Mouse (Mus musculus): ENCODE results near the gene Ephb4. TPM values are rescaled to one million over a fixed set of nuclear protein-coding genes. Genes with fewer than 3 reads are reported as not detected.

Gene Ephb4
- polyA plus RNA-seq, 1 experiment: not detected

GRCm38 (mm10) chr5:137394456-137394855 is 44.5 kb downstream of the Ephb4 start:
- H3K4me1 ChIP-seq (ENCODE audit: control insufficient read depth, insufficient read depth, low read length): no peaks in the 10 kb centered on the region

GRCm38 (mm10) chr5:137404081-137404480 is 54.2 kb downstream of the Ephb4 start:
- TF ChIP-seq CTCF (IDR thresholded peaks at IDR 0.05; ENCODE audit: insufficient read depth, low read depth, low read length) (no peak), POLR2A (IDR thresholded peaks at IDR 0.05; ENCODE audit: insufficient read depth, low read depth, low read length) (no peak)
- Histone ChIP-seq H3K4me1 (ENCODE audit: control insufficient read depth, insufficient read depth, low read length) (peaks cover 9% of the 10 kb centered on the region), H3K4me3 (ENCODE audit: insufficient read depth, low read depth, low read length) (no peak overlapping the region), H3K27ac (ENCODE audit: insufficient read depth, low read depth, low read length) (no peak overlapping the region)
- 86% methylated on average over 2 of the region's 2 CpGs for WGBS

More at GRCm38 (mm10) chr5:137394456-137394855, 44.5 kb downstream of the Ephb4 start:
- 47% methylated on average over 7 of the region's 7 CpGs for WGBS
- no peak overlapping the region for H3K27ac ChIP-seq (ENCODE audit: insufficient read depth, low read depth, low read length)
- H3K4me3 ChIP-seq (ENCODE audit: insufficient read depth, low read depth, low read length): no peak overlapping the region
- TF ChIP-seq CTCF (IDR thresholded peaks at IDR 0.05; ENCODE audit: insufficient read depth, low read depth, low read length) (no peak), POLR2A (IDR thresholded peaks at IDR 0.05; ENCODE audit: insufficient read depth, low read depth, low read length) (no peak)

GRCm38 (mm10) chr5:137409451-137409850 is 59.5 kb downstream of the Ephb4 start:
- 63% methylated on average over 6 of the region's 6 CpGs for WGBS
- Histone ChIP-seq H3K4me3 (ENCODE audit: insufficient read depth, low read depth, low read length) (no peak overlapping the region), H3K27ac (ENCODE audit: insufficient read depth, low read depth, low read length) (no peak overlapping the region), H3K4me1 (ENCODE audit: control insufficient read depth, insufficient read depth, low read length) (peaks cover 9% of the 10 kb centered on the region)
- TF ChIP-seq CTCF (IDR thresholded peaks at IDR 0.05; ENCODE audit: insufficient read depth, low read depth, low read length) (no peak), POLR2A (IDR thresholded peaks at IDR 0.05; ENCODE audit: insufficient read depth, low read depth, low read length) (no peak)

- WGBS: 69% methylated on average over 3 of the region's 3 CpGs
- Histone ChIP-seq H3K4me3 (ENCODE audit: insufficient read depth, low read depth, low read length) (no peak overlapping the region), H3K4me1 (ENCODE audit: control insufficient read depth, insufficient read depth, low read length) (peaks cover 9% of the 10 kb centered on the region), H3K27ac (ENCODE audit: insufficient read depth, low read depth, low read length) (no peak overlapping the region)
- no peak for TF ChIP-seq POLR2A (IDR thresholded peaks at IDR 0.05; ENCODE audit: insufficient read depth, low read depth, low read length)
- TF ChIP-seq CTCF (IDR thresholded peaks at IDR 0.05; ENCODE audit: insufficient read depth, low read depth, low read length): no peak
Measured at GRCm38 (mm10) chr5:137410066-137410465, 60.2 kb downstream of the Ephb4 start.

GRCm38 (mm10) chr5:137410549-137410948 is 60.6 kb downstream of the Ephb4 start:
- H3K27ac ChIP-seq (ENCODE audit: insufficient read depth, low read depth, low read length): no peak overlapping the region
- 99% methylated on average over 3 of the region's 3 CpGs for WGBS

GRCm38 (mm10) chr5:137411235-137411634 is 61.3 kb downstream of the Ephb4 start:
- no peak overlapping the region for H3K27ac ChIP-seq (ENCODE audit: insufficient read depth, low read depth, low read length)

More at GRCm38 (mm10) chr5:137410549-137410948, 60.6 kb downstream of the Ephb4 start:
- no peak for TF ChIP-seq POLR2A (IDR thresholded peaks at IDR 0.05; ENCODE audit: insufficient read depth, low read depth, low read length)
- no peak for TF ChIP-seq CTCF (IDR thresholded peaks at IDR 0.05; ENCODE audit: insufficient read depth, low read depth, low read length)
- Histone ChIP-seq H3K4me3 (ENCODE audit: insufficient read depth, low read depth, low read length) (no peak overlapping the region), H3K4me1 (ENCODE audit: control insufficient read depth, insufficient read depth, low read length) (peaks cover 9% of the 10 kb centered on the region)

GRCm38 (mm10) chr5:137414253-137414652 is 64.3 kb downstream of the Ephb4 start:
- no peak overlapping the region for H3K4me3 ChIP-seq (ENCODE audit: insufficient read depth, low read depth, low read length)
- TF ChIP-seq POLR2A (IDR thresholded peaks at IDR 0.05; ENCODE audit: insufficient read depth, low read depth, low read length) (no peak), CTCF (IDR thresholded peaks at IDR 0.05; ENCODE audit: insufficient read depth, low read depth, low read length) (no peak)
- H3K4me1 ChIP-seq (ENCODE audit: control insufficient read depth, insufficient read depth, low read length): no peaks in the 10 kb centered on the region
- no peak overlapping the region for H3K27ac ChIP-seq (ENCODE audit: insufficient read depth, low read depth, low read length)
- WGBS: 71% methylated on average over 5 of the region's 5 CpGs

More at GRCm38 (mm10) chr5:137411235-137411634, 61.3 kb downstream of the Ephb4 start:
- Histone ChIP-seq H3K4me3 (ENCODE audit: insufficient read depth, low read depth, low read length) (no peak overlapping the region), H3K4me1 (ENCODE audit: control insufficient read depth, insufficient read depth, low read length) (peaks cover 9% of the 10 kb centered on the region)
- 82% methylated on average over 8 of the region's 8 CpGs for WGBS
- TF ChIP-seq CTCF (IDR thresholded peaks at IDR 0.05; ENCODE audit: insufficient read depth, low read depth, low read length) (no peak), POLR2A (IDR thresholded peaks at IDR 0.05; ENCODE audit: insufficient read depth, low read depth, low read length) (no peak)

- H3K27ac ChIP-seq (ENCODE audit: insufficient read depth, low read depth, low read length): no peak overlapping the region
- H3K4me1 ChIP-seq (ENCODE audit: control insufficient read depth, insufficient read depth, low read length): no peaks in the 10 kb centered on the region
- TF ChIP-seq POLR2A (IDR thresholded peaks at IDR 0.05; ENCODE audit: insufficient read depth, low read depth, low read length): no peak
- TF ChIP-seq CTCF (IDR thresholded peaks at IDR 0.05; ENCODE audit: insufficient read depth, low read depth, low read length): no peak
- WGBS: 84% methylated on average over 9 of the region's 9 CpGs
- no peak overlapping the region for H3K4me3 ChIP-seq (ENCODE audit: insufficient read depth, low read depth, low read length)
Measured at GRCm38 (mm10) chr5:137419105-137419504, 69.2 kb downstream of the Ephb4 start.

- TF ChIP-seq CTCF (IDR thresholded peaks at IDR 0.05; ENCODE audit: insufficient read depth, low read depth, low read length) (no peak), POLR2A (IDR thresholded peaks at IDR 0.05; ENCODE audit: insufficient read depth, low read depth, low read length) (no peak)
- Histone ChIP-seq H3K4me1 (ENCODE audit: control insufficient read depth, insufficient read depth, low read length) (no peaks in the 10 kb centered on the region), H3K27ac (ENCODE audit: insufficient read depth, low read depth, low read length) (no peak overlapping the region), H3K4me3 (ENCODE audit: insufficient read depth, low read depth, low read length) (no peak overlapping the region)
- WGBS: 82% methylated on average over 4 of the region's 4 CpGs
Measured at GRCm38 (mm10) chr5:137419841-137420240, 69.9 kb downstream of the Ephb4 start.

GRCm38 (mm10) chr5:137425648-137426047 is 75.7 kb downstream of the Ephb4 start:
- H3K4me1 ChIP-seq (ENCODE audit: control insufficient read depth, insufficient read depth, low read length): peaks cover 3% of the 10 kb centered on the region; the same call in 1 of the 2 replicates
- H3K4me3 ChIP-seq (ENCODE audit: insufficient read depth, low read depth, low read length): no peak overlapping the region
- WGBS: 48% methylated on average over 6 of the region's 6 CpGs
- TF ChIP-seq CTCF (IDR thresholded peaks at IDR 0.05; ENCODE audit: insufficient read depth, low read depth, low read length) (no peak), POLR2A (IDR thresholded peaks at IDR 0.05; ENCODE audit: insufficient read depth, low read depth, low read length) (no peak)
- H3K27ac ChIP-seq (ENCODE audit: insufficient read depth, low read depth, low read length): no peak overlapping the region

Other genes starting within 250 kb of the Ephb4 start
- 43.5 TPM in 1 of 2 replicates, not detected in the other for gene Trim56, start 233.9 kb upstream of the Ephb4 start, polyA plus RNA-seq (2012; ENCODE audit: insufficient read depth, insufficient read length, low replicate concordance, missing spikeins)
- not detected in 2 replicates for gene Muc3, start 200.8 kb upstream of the Ephb4 start, polyA plus RNA-seq (2012; ENCODE audit: insufficient read depth, insufficient read length, low replicate concordance, missing spikeins)
- not detected in 2 replicates for gene Muc3a, start 137.7 kb upstream of the Ephb4 start, polyA plus RNA-seq (2012; ENCODE audit: insufficient read depth, insufficient read length, low replicate concordance, missing spikeins)
- gene Ache, start 62.6 kb upstream of the Ephb4 start, polyA plus RNA-seq (2012; ENCODE audit: insufficient read depth, insufficient read length, low replicate concordance, missing spikeins): not detected in 2 replicates
- not detected in 2 replicates for gene Ufsp1, start 55.5 kb upstream of the Ephb4 start, polyA plus RNA-seq (2012; ENCODE audit: insufficient read depth, insufficient read length, low replicate concordance, missing spikeins)
- 488 TPM in 1 of 2 replicates, not detected in the other for gene Srrt, start 42.4 kb upstream of the Ephb4 start, polyA plus RNA-seq (2012; ENCODE audit: insufficient read depth, insufficient read length, low replicate concordance, missing spikeins)
- gene Trip6, start 35.7 kb upstream of the Ephb4 start, polyA plus RNA-seq (2012; ENCODE audit: insufficient read depth, insufficient read length, low replicate concordance, missing spikeins): not detected in 2 replicates
- gene Slc12a9, start 16.5 kb upstream of the Ephb4 start, polyA plus RNA-seq (2012; ENCODE audit: insufficient read depth, insufficient read length, low replicate concordance, missing spikeins): not detected in 2 replicates
- not detected in 2 replicates for gene Zan, start 127.0 kb downstream of the Ephb4 start, polyA plus RNA-seq (2012; ENCODE audit: insufficient read depth, insufficient read length, low replicate concordance, missing spikeins)
- not detected in 2 replicates for gene Pop7, start 152.4 kb downstream of the Ephb4 start, polyA plus RNA-seq (2012; ENCODE audit: insufficient read depth, insufficient read length, low replicate concordance, missing spikeins)
- not detected in 2 replicates for gene Gigyf1, start 168.4 kb downstream of the Ephb4 start, polyA plus RNA-seq (2012; ENCODE audit: insufficient read depth, insufficient read length, low replicate concordance, missing spikeins)
- gene Epo, start 183.1 kb downstream of the Ephb4 start, polyA plus RNA-seq (2012; ENCODE audit: insufficient read depth, insufficient read length, low replicate concordance, missing spikeins): not detected in 2 replicates
- gene Gnb2, start 183.4 kb downstream of the Ephb4 start, polyA plus RNA-seq (2012; ENCODE audit: insufficient read depth, insufficient read length, low replicate concordance, missing spikeins): not detected in 2 replicates
- not detected in 2 replicates for gene Actl6b, start 203.4 kb downstream of the Ephb4 start, polyA plus RNA-seq (2012; ENCODE audit: insufficient read depth, insufficient read length, low replicate concordance, missing spikeins)
- gene Tfr2, start 219.7 kb downstream of the Ephb4 start, polyA plus RNA-seq (2012; ENCODE audit: insufficient read depth, insufficient read length, low replicate concordance, missing spikeins): not detected in 2 replicates

Measured in olfactory bulb, adult 2 months (tissue).